Comparison of ENCODE assay signal across 8 mouse cellular contexts in genomic region chr7:120677001-120677643, GRCm38 (mm10). TPM values are rescaled to one million over a fixed set of nuclear protein-coding genes. Genes with fewer than 3 reads are reported as not detected.
DNase-seq lines count a peak whose midpoint lies in the region; ATAC-seq and TF ChIP-seq lines count a peak whose summit lies in the region.

TSS of gene Mosmo (plus strand) at chr7:120677618.

- H3K4me1 ChIP-seq in heart, embryonic 13.5 days, result peaks cover 52% of the 10 kb centered on the region
- no peaks in the 10 kb centered on the region for H3K4me1 ChIP-seq in kidney, postnatal 0 days (replicated peaks; ENCODE audit: insufficient read depth, low read length)
- peaks cover 55% of the 10 kb centered on the region for H3K4me1 ChIP-seq in liver, embryonic 12.5 days
- peaks cover 14% of the 10 kb centered on the region for H3K4me1 ChIP-seq in stomach, embryonic 15.5 days

- H3K27me3 ChIP-seq in heart, embryonic 13.5 days (replicated peaks), result no peaks in the 10 kb centered on the region
- H3K27me3 ChIP-seq in kidney, postnatal 0 days (ENCODE audit: insufficient read depth, low read length), result no peaks in the 10 kb centered on the region
- no peaks in the 10 kb centered on the region for H3K27me3 ChIP-seq in liver, embryonic 12.5 days (replicated peaks)
- H3K27me3 ChIP-seq in stomach, embryonic 15.5 days (replicated peaks), result no peaks in the 10 kb centered on the region

- H3K4me2 ChIP-seq in heart, embryonic 13.5 days, result peak within 1 kb of the TSS; percentile 89
- H3K4me2 ChIP-seq in kidney, postnatal 0 days (ENCODE audit: low read length), result peak within 1 kb of the TSS; percentile 87
- H3K4me2 ChIP-seq in liver, embryonic 12.5 days, result peak within 1 kb of the TSS; percentile 90
- H3K4me2 ChIP-seq in stomach, embryonic 15.5 days, result peak within 1 kb of the TSS; percentile 75

- peak within 1 kb of the TSS; percentile 97 for H3K9ac ChIP-seq in heart, embryonic 13.5 days
- H3K9ac ChIP-seq in kidney, postnatal 0 days (ENCODE audit: low read depth, low read length), result peak within 1 kb of the TSS; percentile 89
- peak within 1 kb of the TSS; percentile 88 for H3K9ac ChIP-seq in liver, embryonic 12.5 days
- H3K9ac ChIP-seq in stomach, embryonic 15.5 days, result peak within 1 kb of the TSS; percentile 74

- WGBS in heart, embryonic 13.5 days, result under 1% methylated on average over 44 of the region's 44 CpGs
- under 1% methylated on average over 44 of the region's 44 CpGs for WGBS in kidney, postnatal 0 days
- under 1% methylated on average over 44 of the region's 44 CpGs for WGBS in liver, embryonic 12.5 days (ENCODE audit: insufficient replicate concordance)
- WGBS in stomach, embryonic 15.5 days, result 1% methylated on average over 28 of the region's 44 CpGs

- H3K36me3 ChIP-seq in heart, embryonic 13.5 days, result 0 out of 2 replicates have a peak, but pooled peaks cover 5% of the 10 kb centered on the region
- no peaks in the 10 kb centered on the region for H3K36me3 ChIP-seq in kidney, postnatal 0 days (ENCODE audit: insufficient read depth, low read length)
- no peaks in the 10 kb centered on the region for H3K36me3 ChIP-seq in liver, embryonic 12.5 days
- H3K36me3 ChIP-seq in stomach, embryonic 15.5 days, result no peaks in the 10 kb centered on the region

- peak within 1 kb of the TSS; percentile 70 for H3K27ac ChIP-seq in heart, embryonic 13.5 days (replicated peaks)
- peak within 1 kb of the TSS; percentile 69 for H3K27ac ChIP-seq in kidney, postnatal 0 days
- peak within 1 kb of the TSS; percentile 81 for H3K27ac ChIP-seq in liver, embryonic 12.5 days
- H3K27ac ChIP-seq in stomach, embryonic 15.5 days, result peak within 1 kb of the TSS; percentile 40

- peak; percentile 82 for DNase-seq in CD4-positive, CD25-positive, alpha-beta regulatory T cell, adult 2 months (ENCODE audit: low read depth, low spot score)
- peak; percentile 85 for DNase-seq in brain, embryonic 14.5 days (ENCODE audit: low read depth)
- peak; percentile 76 for DNase-seq in kidney, postnatal 0 days (ENCODE audit: low spot score)
- DNase-seq in natural killer cell, adult 2 months (ENCODE audit: low spot score in 2 of 2), result peak; percentile 52 to 57

- peak; percentile 85 for TF ChIP-seq POLR2A in brain, embryonic 14.5 days (IDR thresholded peaks at IDR 0.05; ENCODE audit: borderline replicate concordance, extremely low read depth, insufficient read depth, insufficient read length, poor library complexity, severe bottlenecking)

- ATAC-seq in erythroid progenitor cell, adult 5-6 weeks (replicated peaks; ENCODE audit: low FRiP score, poor library complexity, severe bottlenecking), result peak; percentile 82
- ATAC-seq in heart, embryonic 13.5 days (ENCODE audit: extremely low read depth, insufficient number of reproducible peaks, low FRiP score, low TSS enrichment), result peak; percentile 85
- ATAC-seq in kidney, postnatal 0 days (replicated peaks; ENCODE audit: low FRiP score, low read depth), result peak; percentile 96
- peak; percentile 92 for ATAC-seq in liver, embryonic 12.5 days
- ATAC-seq in stomach, embryonic 15.5 days (ENCODE audit: insufficient read depth, low FRiP score, low read depth), result peak; percentile 95

- no peak for TF ChIP-seq CTCF in brain, embryonic 14.5 days (IDR thresholded peaks at IDR 0.05; ENCODE audit: borderline replicate concordance, extremely low read depth, insufficient read depth, insufficient read length)
- TF ChIP-seq CTCF in kidney, postnatal 0 days (IDR thresholded peaks at IDR 0.05; ENCODE audit: low read depth), result no peak

- no peaks in the 10 kb centered on the region for H3K9me3 ChIP-seq in heart, embryonic 13.5 days
- no peaks in the 10 kb centered on the region for H3K9me3 ChIP-seq in kidney, postnatal 0 days (replicated peaks; ENCODE audit: low read length)
- no peaks in the 10 kb centered on the region for H3K9me3 ChIP-seq in liver, embryonic 12.5 days (replicated peaks)
- no peaks in the 10 kb centered on the region for H3K9me3 ChIP-seq in stomach, embryonic 15.5 days

- H3K4me3 ChIP-seq in heart, embryonic 13.5 days, result peak within 1 kb of the TSS; percentile 96
- peak within 1 kb of the TSS; percentile 76 for H3K4me3 ChIP-seq in kidney, postnatal 0 days (replicated peaks; ENCODE audit: low read depth, low read length)
- peak within 1 kb of the TSS; percentile 89 for H3K4me3 ChIP-seq in liver, embryonic 12.5 days
- H3K4me3 ChIP-seq in stomach, embryonic 15.5 days (replicated peaks), result peak within 1 kb of the TSS; percentile 90

RNA-seq across cellular contexts. Expression of gene Mosmo, which starts in this region (rescaled TPM):
- polyA plus RNA-seq in brain, embryonic 14.5 days (2012; rRNA removed), result 26.8 and 27.8 TPM in 2 replicates
- total RNA-seq in erythroid progenitor cell, adult 5-6 weeks (2015; ENCODE audit: low replicate concordance), result 31.7 and 41.1 TPM in 2 replicates
- 26.8 and 27.0 TPM in 2 replicates for total RNA-seq in erythroid progenitor cell, adult 5-6 weeks (2017; ENCODE audit: low replicate concordance)
- polyA plus RNA-seq in heart, embryonic 13.5 days (2015; fragmentation: Nextera tagmentation; extraction: Ambion mirVana), result 8.5 and 10.2 TPM in 2 replicates
- polyA plus RNA-seq in kidney, postnatal 0 days (2015; fragmentation: Nextera tagmentation; extraction: Ambion mirVana), result 13.2 and 16.2 TPM in 2 replicates
- 9.4 and 10.7 TPM in 2 replicates for polyA plus RNA-seq in liver, embryonic 12.5 days (2016; fragmentation: Nextera tagmentation; extraction: Ambion mirVana)
- polyA plus RNA-seq in stomach, embryonic 15.5 days (2015; fragmentation: Nextera tagmentation; extraction: Ambion mirVana), result 11.1 and 13.5 TPM in 2 replicates

Comparison
In these comparisons a context has a peak if more than half of its experiments do, and no peak if none do; other contexts are left out.
1. Peak in every context shown above with its lines: DNase-seq, ATAC-seq, H3K4me3 ChIP-seq and H3K27ac ChIP-seq.